Mouse (Mus musculus): ENCODE data around the gene Rpf2. TPM values are rescaled to one million over a fixed set of nuclear protein-coding genes. Genes with fewer than 3 reads are reported as not detected.

Gene Rpf2
- polyA plus RNA-seq, 1 experiment from 2014 or later = 54.9 TPM

Other genes starting within 250 kb of the Rpf2 start
- 0.18 and 0.37 TPM in 2 replicates for gene Mfsd4b1, start 221.8 kb downstream of the Rpf2 start, polyA plus RNA-seq (2015; fragmentation: Nextera tagmentation; extraction: Ambion mirVana)
- 6.6 and 8.0 TPM in 2 replicates for gene Slc16a10, start 104.8 kb downstream of the Rpf2 start, polyA plus RNA-seq (2015; fragmentation: Nextera tagmentation; extraction: Ambion mirVana)
- gene Gtf3c6, start 11.1 kb upstream of the Rpf2 start, polyA plus RNA-seq (2015; fragmentation: Nextera tagmentation; extraction: Ambion mirVana) = 80.3 and 82.5 TPM in 2 replicates
- gene Amd1, start 55.1 kb upstream of the Rpf2 start, polyA plus RNA-seq (2015; fragmentation: Nextera tagmentation; extraction: Ambion mirVana) = 44.5 and 46.5 TPM in 2 replicates
- gene Cdk19, start 92.5 kb upstream of the Rpf2 start, polyA plus RNA-seq (2015; fragmentation: Nextera tagmentation; extraction: Ambion mirVana) = 9.7 and 10.0 TPM in 2 replicates